Mouse (Mus musculus): Measurements from ENCODE around the gene Tsnaxip1.
"Not testable (repeated sequence)": the region's sequence is repeated elsewhere in the genome, so short reads cannot be mapped to it uniquely, and the experiment has no call there.

Tsnaxip1 gene

GRCm38 (mm10) chr8:105813241-105813640, 14.3 kb upstream of the Tsnaxip1 start:
- DNase-seq (ENCODE audit: low spot score in 2 of 2), result no peak

- no peak for DNase-seq (ENCODE audit: low spot score in 2 of 2)
Measured at GRCm38 (mm10) chr8:105819659-105820058, 7.9 kb upstream of the Tsnaxip1 start.

GRCm38 (mm10) chr8:105820925-105821324, 6.6 kb upstream of the Tsnaxip1 start:
- DNase-seq (ENCODE audit: low spot score in 2 of 2), result no peak

GRCm38 (mm10) chr8:105825506-105825905, 2.0 kb upstream of the Tsnaxip1 start:
- no peak for DNase-seq (ENCODE audit: low spot score in 2 of 2)

- DNase-seq (ENCODE audit: low spot score in 2 of 2), result no peak
Measured at GRCm38 (mm10) chr8:105826379-105826778, 1.2 kb upstream of the Tsnaxip1 start.

- not testable (repeated sequence) for DNase-seq (ENCODE audit: low spot score in 2 of 2)
Measured at GRCm38 (mm10) chr8:105833740-105834139, 6.2 kb downstream of the Tsnaxip1 start.

- DNase-seq (ENCODE audit: low spot score in 2 of 2), result peak; percentile 52 to 78
Measured at GRCm38 (mm10) chr8:105835318-105835717, 7.8 kb downstream of the Tsnaxip1 start.

- no peak for DNase-seq (ENCODE audit: low spot score in 2 of 2)
Measured at GRCm38 (mm10) chr8:105836991-105837390, 9.5 kb downstream of the Tsnaxip1 start.

- no peak for DNase-seq (ENCODE audit: low spot score in 2 of 2)
Measured at GRCm38 (mm10) chr8:105839209-105839608, 11.7 kb downstream of the Tsnaxip1 start.

- DNase-seq (ENCODE audit: low spot score in 2 of 2), result no peak
Measured at GRCm38 (mm10) chr8:105846678-105847077, 19.1 kb downstream of the Tsnaxip1 start.

GRCm38 (mm10) chr8:105850014-105850413, 22.5 kb downstream of the Tsnaxip1 start:
- no peak for DNase-seq (ENCODE audit: low spot score in 2 of 2)

- DNase-seq (ENCODE audit: low spot score in 2 of 2), result no peak
Measured at GRCm38 (mm10) chr8:105850611-105851010, 23.1 kb downstream of the Tsnaxip1 start.

- peak; percentile 81 to 90 for DNase-seq (ENCODE audit: low spot score in 2 of 2)
Measured at GRCm38 (mm10) chr8:105851651-105852143, 24.2 kb downstream of the Tsnaxip1 start.

- DNase-seq (ENCODE audit: low spot score in 2 of 2), result no peak
Measured at GRCm38 (mm10) chr8:105852146-105852729, 24.7 kb downstream of the Tsnaxip1 start.

- DNase-seq (ENCODE audit: low spot score in 2 of 2), result no peak
Measured at GRCm38 (mm10) chr8:105853178-105853577, 25.6 kb downstream of the Tsnaxip1 start, which contains the start of gene Cenpt. TSS of gene Cenpt (minus strand) at chr8:105853278.

- DNase-seq (ENCODE audit: low spot score in 2 of 2), result no peak
Measured at GRCm38 (mm10) chr8:105854303-105854702, 26.8 kb downstream of the Tsnaxip1 start.

GRCm38 (mm10) chr8:105854715-105855216, 27.2 kb downstream of the Tsnaxip1 start, which contains the start of gene Thap11:
TSS of gene Thap11 (plus strand) at chr8:105855132.
- peak; percentile 86 to 94 for DNase-seq (ENCODE audit: low spot score in 2 of 2)

GRCm38 (mm10) chr8:105855248-105856167, 28.0 kb downstream of the Tsnaxip1 start:
- DNase-seq (ENCODE audit: low spot score in 2 of 2), result peak; percentile 37 to 63

- no peak for DNase-seq (ENCODE audit: low spot score in 2 of 2)
Measured at GRCm38 (mm10) chr8:105856168-105856835, 28.8 kb downstream of the Tsnaxip1 start.

GRCm38 (mm10) chr8:105858495-105858894, 31.0 kb downstream of the Tsnaxip1 start:
- no peak for DNase-seq (ENCODE audit: low spot score in 2 of 2)

GRCm38 (mm10) chr8:105859314-105859713, 31.8 kb downstream of the Tsnaxip1 start:
- DNase-seq (ENCODE audit: low spot score in 2 of 2), result no peak

Measured in urinary bladder, postnatal 4 days (tissue).